Mouse (Mus musculus): Measurements from ENCODE around the gene Hjurp. TPM values are rescaled to one million over a fixed set of nuclear protein-coding genes. Genes with fewer than 3 reads are reported as not detected.

The Hjurp gene
- polyA plus RNA-seq, 2 experiments = 38.0 to 61.0 TPM

DNA sequence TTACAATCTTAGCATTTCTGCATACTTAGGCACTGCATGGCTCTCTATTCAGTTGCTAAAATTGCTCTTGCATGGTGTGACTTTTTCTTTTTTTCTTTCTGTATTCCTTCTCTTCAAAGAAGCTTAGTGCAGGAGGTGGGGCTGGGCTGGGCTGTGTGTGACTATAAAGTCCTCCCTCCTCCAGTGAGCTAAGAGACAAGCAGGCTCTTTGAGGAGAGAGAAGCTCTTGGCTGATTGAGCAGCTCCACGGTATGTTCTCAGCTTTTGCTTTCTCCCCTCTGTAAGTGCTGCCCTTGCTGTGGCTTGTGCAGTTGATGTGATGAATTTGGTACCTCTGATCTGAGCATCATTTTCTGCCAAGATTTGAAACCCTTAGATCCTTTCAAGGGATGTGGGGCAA lies 29.1 kb upstream of the Hjurp start:
- Histone ChIP-seq H3K4me1 (replicated peaks; ENCODE audit: control insufficient read depth in 2 of 2, insufficient read depth in 2 of 2, low read length in 1 of 2) (no peaks in the 10 kb centered on the region), H3K27ac (no peak overlapping the region), H3K4me3 (ENCODE audit: insufficient read depth in 1 of 2, low read depth in 2 of 2, low read length in 2 of 2) (no peak overlapping the region), H3K4me2 (ENCODE audit: low read depth) (no peak overlapping the region), H3K9ac (replicated peaks) (no peak overlapping the region), H3K27me3 (ENCODE audit: control insufficient read depth, insufficient read depth, low read length) (no peaks in the 10 kb centered on the region), H3K9me3 (ENCODE audit: control insufficient read depth, low read length) (peaks cover 28% of the 10 kb centered on the region), H3K36me3 (replicated peaks; ENCODE audit: control insufficient read depth, insufficient read depth, low read depth) (no peaks in the 10 kb centered on the region)
- TF ChIP-seq EP300 (IDR thresholded peaks at IDR 0.05; ENCODE audit: low read depth) (no peak), CTCF (IDR thresholded peaks at IDR 0.05; ENCODE audit: low read depth) (no peak)
- WGBS (ENCODE audit: insufficient replicate concordance) = 49% methylated on average over 1 of the region's 1 CpGs
- no peak for DNase-seq (ENCODE audit: low read depth in 3 of 3, low spot score in 3 of 3)
- no peak for ATAC-seq (ENCODE audit: insufficient read depth)

DNA sequence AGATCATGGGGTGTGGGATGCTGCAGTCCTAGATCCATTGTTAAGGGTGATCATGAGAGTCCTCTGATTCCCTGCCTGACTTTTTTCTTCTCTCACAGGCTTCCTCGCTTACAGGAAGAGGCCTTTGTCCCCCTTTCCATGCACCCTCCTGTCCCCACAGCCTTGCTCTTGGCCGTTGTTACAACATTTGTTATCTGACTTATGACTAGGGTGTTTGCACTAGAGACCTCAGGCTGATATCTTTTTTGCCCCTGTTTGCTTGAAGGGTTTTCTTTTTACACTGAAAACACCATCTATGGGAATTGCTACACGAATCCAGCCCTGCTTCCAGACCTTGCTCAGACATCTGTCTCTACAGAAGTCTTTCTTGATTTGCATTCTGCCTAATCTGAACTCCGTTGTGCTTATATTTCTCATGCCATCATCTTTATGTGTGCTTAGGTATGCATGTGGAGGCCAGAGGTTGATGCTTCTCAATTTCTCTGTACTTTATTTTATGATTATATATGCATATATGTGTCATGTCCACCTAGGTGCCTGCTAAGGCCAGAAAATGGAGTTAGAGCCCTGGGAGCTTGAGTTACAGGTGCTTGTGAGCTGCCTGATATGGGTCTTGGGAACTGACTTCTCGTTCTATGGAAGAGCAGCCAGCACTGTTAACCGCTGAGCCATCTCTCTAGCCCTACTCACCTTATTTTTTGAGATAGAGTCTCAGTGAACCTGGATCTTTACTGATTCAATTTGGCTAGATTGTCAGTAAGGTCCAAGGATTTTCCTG lies 27.8 kb upstream of the Hjurp start:
- DNase-seq (ENCODE audit: low read depth in 3 of 3, low spot score in 3 of 3) (no peak), ATAC-seq (ENCODE audit: insufficient read depth) (no peak)
- Histone ChIP-seq H3K27ac (no peak overlapping the region), H3K27me3 (ENCODE audit: control insufficient read depth, insufficient read depth, low read length) (no peaks in the 10 kb centered on the region), H3K36me3 (replicated peaks; ENCODE audit: control insufficient read depth, insufficient read depth, low read depth) (no peaks in the 10 kb centered on the region), H3K4me3 (ENCODE audit: insufficient read depth in 1 of 2, low read depth in 2 of 2, low read length in 2 of 2) (no peak overlapping the region), H3K9ac (replicated peaks) (no peak overlapping the region), H3K9me3 (ENCODE audit: control insufficient read depth, low read length) (peaks cover 25% of the 10 kb centered on the region), H3K4me1 (replicated peaks; ENCODE audit: control insufficient read depth in 2 of 2, insufficient read depth in 2 of 2, low read length in 1 of 2) (no peaks in the 10 kb centered on the region), H3K4me2 (ENCODE audit: low read depth) (no peak overlapping the region)
- TF ChIP-seq CTCF (IDR thresholded peaks at IDR 0.05; ENCODE audit: low read depth) = no peak
- TF ChIP-seq EP300 (IDR thresholded peaks at IDR 0.05; ENCODE audit: low read depth) = no peak
- WGBS (ENCODE audit: insufficient replicate concordance) = 26% methylated on average over 6 of the region's 6 CpGs

DNA sequence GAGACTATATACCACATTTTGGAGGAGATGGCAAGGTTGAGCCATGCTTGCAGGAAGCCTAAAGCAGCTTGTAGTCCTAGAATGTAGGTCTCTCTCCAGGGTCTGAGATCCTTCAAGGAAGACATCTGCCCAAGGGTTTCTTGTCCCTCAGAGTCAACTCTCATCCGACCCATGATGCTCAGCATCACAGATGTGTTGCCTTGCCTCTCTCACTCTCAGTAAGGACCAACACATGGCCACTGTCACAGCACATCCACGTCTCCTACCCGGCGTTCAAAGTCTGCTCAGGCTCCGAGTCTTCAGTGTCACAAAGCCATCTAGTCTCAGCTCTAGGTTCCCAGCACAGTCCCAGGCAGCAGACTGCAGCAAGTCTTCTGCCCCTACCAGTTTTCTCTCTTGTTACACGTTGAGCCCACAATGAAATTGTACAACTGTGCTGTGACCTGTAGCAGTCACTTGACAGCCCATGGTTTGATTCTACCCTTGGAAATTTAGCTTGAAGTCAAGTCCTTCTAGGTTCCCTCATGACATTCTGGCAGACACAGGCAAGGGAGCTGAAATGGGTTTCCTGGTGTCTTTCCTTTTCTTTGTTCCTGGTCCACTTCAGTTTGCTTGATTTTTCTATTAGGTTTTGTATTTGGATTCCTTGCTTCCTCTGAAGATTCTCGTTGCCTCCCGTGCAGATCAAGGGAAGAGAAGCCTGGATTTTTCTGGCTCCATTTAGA lies 27.0 kb upstream of the Hjurp start:
- Histone ChIP-seq H3K4me3 (ENCODE audit: insufficient read depth in 1 of 2, low read depth in 2 of 2, low read length in 2 of 2) (no peak overlapping the region), H3K9me3 (ENCODE audit: control insufficient read depth, low read length) (peaks cover 29% of the 10 kb centered on the region), H3K36me3 (replicated peaks; ENCODE audit: control insufficient read depth, insufficient read depth, low read depth) (no peaks in the 10 kb centered on the region), H3K27ac (no peak overlapping the region), H3K4me2 (ENCODE audit: low read depth) (no peak overlapping the region), H3K9ac (replicated peaks) (no peak overlapping the region), H3K4me1 (replicated peaks; ENCODE audit: control insufficient read depth in 2 of 2, insufficient read depth in 2 of 2, low read length in 1 of 2) (no peaks in the 10 kb centered on the region), H3K27me3 (ENCODE audit: control insufficient read depth, insufficient read depth, low read length) (no peaks in the 10 kb centered on the region)
- DNase-seq (ENCODE audit: low read depth in 3 of 3, low spot score in 3 of 3) = no peak
- 44% methylated on average over 8 of the region's 8 CpGs for WGBS (ENCODE audit: insufficient replicate concordance)
- no peak for TF ChIP-seq EP300 (IDR thresholded peaks at IDR 0.05; ENCODE audit: low read depth)
- no peak for TF ChIP-seq CTCF (IDR thresholded peaks at IDR 0.05; ENCODE audit: low read depth)
- no peak for ATAC-seq (ENCODE audit: insufficient read depth)

DNA sequence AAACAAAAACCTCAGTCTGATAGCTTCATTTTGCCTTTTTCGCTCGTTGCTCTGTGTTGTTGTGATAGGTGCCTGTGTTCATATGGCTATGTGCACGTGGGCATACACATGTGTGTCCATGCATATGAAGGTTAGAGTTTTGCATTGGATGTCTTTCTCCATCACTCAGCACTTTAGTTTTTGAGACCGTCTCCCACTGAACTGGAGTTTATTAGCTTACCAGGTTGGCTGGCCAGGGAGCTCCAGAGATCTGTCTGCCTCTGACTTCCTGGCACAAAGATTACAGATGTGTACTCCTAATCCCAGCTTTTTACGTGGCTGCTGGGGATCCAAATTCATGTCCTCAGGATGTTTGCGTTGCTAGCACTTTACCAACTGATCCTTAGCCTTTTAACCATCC lies 26.3 kb upstream of the Hjurp start:
- WGBS (ENCODE audit: insufficient replicate concordance) = 43% methylated on average over 6 of the region's 6 CpGs
- no peaks in the 10 kb centered on the region for H3K36me3 ChIP-seq (replicated peaks; ENCODE audit: control insufficient read depth, insufficient read depth, low read depth)
- TF ChIP-seq EP300 (IDR thresholded peaks at IDR 0.05; ENCODE audit: low read depth) = no peak
- TF ChIP-seq CTCF (IDR thresholded peaks at IDR 0.05; ENCODE audit: low read depth) = no peak
- no peak overlapping the region for H3K4me3 ChIP-seq (ENCODE audit: insufficient read depth in 1 of 2, low read depth in 2 of 2, low read length in 2 of 2)
- H3K27me3 ChIP-seq (ENCODE audit: control insufficient read depth, insufficient read depth, low read length) = no peaks in the 10 kb centered on the region
- peaks cover 25% of the 10 kb centered on the region for H3K9me3 ChIP-seq (ENCODE audit: control insufficient read depth, low read length)
- no peak overlapping the region for H3K4me2 ChIP-seq (ENCODE audit: low read depth)
- no peak overlapping the region for H3K9ac ChIP-seq (replicated peaks)
- H3K27ac ChIP-seq = no peak overlapping the region
- DNase-seq (ENCODE audit: low read depth in 3 of 3, low spot score in 3 of 3) (no peak), ATAC-seq (ENCODE audit: insufficient read depth) (no peak)
- no peaks in the 10 kb centered on the region for H3K4me1 ChIP-seq (replicated peaks; ENCODE audit: control insufficient read depth in 2 of 2, insufficient read depth in 2 of 2, low read length in 1 of 2)

DNA sequence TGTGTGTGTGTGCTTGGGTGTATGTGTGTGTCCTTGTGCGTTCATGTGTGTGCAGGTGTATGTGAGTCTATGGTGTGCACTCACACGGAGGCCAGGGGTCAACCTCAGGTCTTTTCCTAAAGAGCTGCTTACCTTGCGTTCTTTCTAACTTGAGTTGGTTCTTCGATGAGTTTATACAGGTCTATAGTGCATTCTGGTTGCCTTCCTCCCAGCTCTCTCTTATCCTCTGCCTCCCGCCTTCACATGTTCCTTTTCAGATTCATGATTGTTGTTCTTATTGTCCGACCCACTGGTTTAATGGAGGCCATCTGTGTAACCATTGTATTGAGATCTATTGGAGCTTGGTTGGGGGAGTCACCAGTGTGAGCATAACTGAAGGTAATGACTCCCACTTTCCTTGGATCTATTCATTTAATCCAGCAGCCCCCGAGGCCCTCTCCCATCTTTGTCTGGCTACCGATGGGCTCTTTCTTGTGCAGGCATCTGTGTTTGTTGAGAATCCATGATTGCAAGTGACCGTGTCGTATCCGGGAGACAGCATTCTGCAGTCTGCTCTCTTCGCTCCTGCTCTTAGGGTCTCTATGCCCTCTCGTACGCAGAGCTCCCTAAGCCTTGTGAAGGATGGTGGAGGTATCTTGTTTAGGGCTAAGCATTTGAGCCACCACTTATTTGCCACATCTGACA lies 24.8 kb upstream of the Hjurp start:
- TF ChIP-seq EP300 (IDR thresholded peaks at IDR 0.05; ENCODE audit: low read depth) (no peak), CTCF (IDR thresholded peaks at IDR 0.05; ENCODE audit: low read depth) (no peak)
- no peaks in the 10 kb centered on the region for H3K4me1 ChIP-seq (replicated peaks; ENCODE audit: control insufficient read depth in 2 of 2, insufficient read depth in 2 of 2, low read length in 1 of 2)
- ATAC-seq (ENCODE audit: insufficient read depth) = no peak
- no peak overlapping the region for H3K4me3 ChIP-seq (ENCODE audit: insufficient read depth in 1 of 2, low read depth in 2 of 2, low read length in 2 of 2)
- no peaks in the 10 kb centered on the region for H3K36me3 ChIP-seq (replicated peaks; ENCODE audit: control insufficient read depth, insufficient read depth, low read depth)
- no peak overlapping the region for H3K4me2 ChIP-seq (ENCODE audit: low read depth)
- H3K9me3 ChIP-seq (ENCODE audit: control insufficient read depth, low read length) = peaks cover 18% of the 10 kb centered on the region
- H3K27ac ChIP-seq = no peak overlapping the region
- no peak for DNase-seq (ENCODE audit: low read depth in 3 of 3, low spot score in 3 of 3)
- H3K27me3 ChIP-seq (ENCODE audit: control insufficient read depth, insufficient read depth, low read length) = no peaks in the 10 kb centered on the region
- WGBS (ENCODE audit: insufficient replicate concordance) = 51% methylated on average over 14 of the region's 14 CpGs
- H3K9ac ChIP-seq (replicated peaks) = no peak overlapping the region
